Mouse (Mus musculus) embryonic facial prominence, embryonic 10.5 days (tissue): ENCODE measurements around the gene Slc25a33. TPM values are rescaled to one million over a fixed set of nuclear protein-coding genes. Genes with fewer than 3 reads are reported as not detected.

Experiments
- DNase-seq: peaks from one replicate; pipeline ENCODE4 v3.0.0-alpha.2; 2017; ENCODE audit warnings: low spot score
- H3K27ac ChIP-seq: fragments of 300-500 bp; sonication (generic); replicated peaks from 2 replicates; pipeline ENCODE4 v1.5.1; 2016; ENCODE audit warnings: mild to moderate bottlenecking
- H3K27me3 ChIP-seq: fragments of 300-500 bp; sonication (generic); replicated peaks from 2 replicates; pipeline ENCODE4 v1.6.1; 2016; ENCODE audit warnings: low read depth, mild to moderate bottlenecking; ENCODE audit not compliant: poor library complexity, severe bottlenecking
- H3K36me3 ChIP-seq: fragments of 300-500 bp; sonication (generic); replicated peaks from 2 replicates; pipeline ENCODE4 v1.6.1; 2016; ENCODE audit warnings: mild to moderate bottlenecking, moderate library complexity
- H3K4me1 ChIP-seq: fragments of 300-500 bp; sonication (generic); 2 replicates; pipeline ENCODE4 v1.6.1; 2016
- H3K4me3 ChIP-seq: fragments of 300-500 bp; sonication (generic); 2 replicates; pipeline ENCODE4 v1.5.1; 2016; ENCODE audit warnings: mild to moderate bottlenecking, moderate library complexity
- H3K9me3 ChIP-seq: fragments of 300-500 bp; sonication (generic); 2 replicates; pipeline ENCODE4 v1.6.1; 2016; ENCODE audit warnings: mild to moderate bottlenecking
- WGBS: fragments of 180-500 bp; shearing (Covaris S2); methylation state at CpG from one replicate; pipeline ENCODE4 v1.1.7; 2016; 5-methylcytosine and 5-hydroxymethylcytosine counted together
- polyA plus RNA-seq: library from polyadenylated mRNA; unstranded; fragments of >200 nt; fragmentation: Nextera tagmentation; extraction: Ambion mirVana; gene quantifications from 2 replicates; pipeline ENCODE4 v1.2.1, GENCODE M21; 2016

Slc25a33 gene
- polyA plus RNA-seq, 1 experiment from 2014 or later: 17.6 TPM

GRCm38 (mm10) chr4:149714542-149714941, 59.5 kb downstream of the Slc25a33 start:
- H3K4me3 ChIP-seq: no peak overlapping the region
- H3K9me3 ChIP-seq: 0 out of 2 replicates have a peak, but pooled peaks cover 3% of the 10 kb centered on the region
- H3K27me3 ChIP-seq: no peaks in the 10 kb centered on the region
- no peak overlapping the region for H3K27ac ChIP-seq
- peaks cover 22% of the 10 kb centered on the region for H3K4me1 ChIP-seq
- no peak for DNase-seq
- 83% methylated on average over 3 of the region's 3 CpGs for WGBS
- peaks cover 53% of the 10 kb centered on the region for H3K36me3 ChIP-seq

GRCm38 (mm10) chr4:149711955-149712354, 62.1 kb downstream of the Slc25a33 start:
- Histone ChIP-seq H3K4me3 (no peak overlapping the region), H3K27ac (no peak overlapping the region), H3K36me3 (peaks cover 27% of the 10 kb centered on the region), H3K4me1 (peaks cover 22% of the 10 kb centered on the region), H3K9me3 (0 out of 2 replicates have a peak, but pooled peaks cover 3% of the 10 kb centered on the region), H3K27me3 (no peaks in the 10 kb centered on the region)
- WGBS: 19% methylated on average over 7 of the region's 7 CpGs
- peak; percentile 69 for DNase-seq

- no peak overlapping the region for H3K4me3 ChIP-seq
- 84% methylated on average over 5 of the region's 5 CpGs for WGBS
- DNase-seq: no peak
These were observed 62.6 kb downstream of the Slc25a33 start for GRCm38 (mm10) chr4:149711485-149711884.

GRCm38 (mm10) chr4:149710510-149710909, 63.6 kb downstream of the Slc25a33 start:
- DNase-seq: peak; percentile 53
- H3K27ac ChIP-seq: no peak overlapping the region
- H3K36me3 ChIP-seq: peaks cover 12% of the 10 kb centered on the region
- H3K4me3 ChIP-seq: no peak overlapping the region
- H3K27me3 ChIP-seq: no peaks in the 10 kb centered on the region
- H3K9me3 ChIP-seq: 0 out of 2 replicates have a peak, but pooled peaks cover 3% of the 10 kb centered on the region
- WGBS: 20% methylated on average over 5 of the region's 5 CpGs
- H3K4me1 ChIP-seq: peaks cover 22% of the 10 kb centered on the region

More at GRCm38 (mm10) chr4:149711485-149711884, 62.6 kb downstream of the Slc25a33 start:
- peaks cover 22% of the 10 kb centered on the region for H3K4me1 ChIP-seq
- H3K27me3 ChIP-seq: no peaks in the 10 kb centered on the region
- H3K27ac ChIP-seq: no peak overlapping the region
- H3K9me3 ChIP-seq: 0 out of 2 replicates have a peak, but pooled peaks cover 3% of the 10 kb centered on the region
- peaks cover 22% of the 10 kb centered on the region for H3K36me3 ChIP-seq

- Histone ChIP-seq H3K4me3 (no peak overlapping the region), H3K27ac (no peak overlapping the region), H3K27me3 (peaks cover under 1% of the 10 kb centered on the region), H3K4me1 (peaks cover 13% of the 10 kb centered on the region), H3K36me3 (no peaks in the 10 kb centered on the region), H3K9me3 (no peaks in the 10 kb centered on the region)
- DNase-seq: no peak
- WGBS: 93% methylated on average over 8 of the region's 8 CpGs
These were observed 68.1 kb downstream of the Slc25a33 start for GRCm38 (mm10) chr4:149705941-149706340.

GRCm38 (mm10) chr4:149705298-149705697, 68.8 kb downstream of the Slc25a33 start:
- H3K9me3 ChIP-seq: no peaks in the 10 kb centered on the region
- no peak for DNase-seq
- H3K4me3 ChIP-seq: no peak overlapping the region
- no peak overlapping the region for H3K27ac ChIP-seq
- peaks cover 7% of the 10 kb centered on the region for H3K27me3 ChIP-seq
- peaks cover 13% of the 10 kb centered on the region for H3K4me1 ChIP-seq
- 72% methylated on average over 7 of the region's 7 CpGs for WGBS
- H3K36me3 ChIP-seq: no peaks in the 10 kb centered on the region

GRCm38 (mm10) chr4:149702210-149702979, 71.7 kb downstream of the Slc25a33 start, which contains the start of gene Pik3cd:
Pik3cd (minus strand) TSS chr4:149702571.
- H3K27ac ChIP-seq: no peak within 1 kb of the TSS
- H3K9me3 ChIP-seq: no peaks in the 10 kb centered on the region
- DNase-seq: no peak
- H3K36me3 ChIP-seq: no peaks in the 10 kb centered on the region
- H3K27me3 ChIP-seq: peaks cover 36% of the 10 kb centered on the region
- H3K4me1 ChIP-seq: peaks cover 26% of the 10 kb centered on the region
- WGBS: 64% methylated on average over 19 of the region's 19 CpGs
- H3K4me3 ChIP-seq: no peak within 1 kb of the TSS

- Histone ChIP-seq H3K4me3 (no peak overlapping the region), H3K4me1 (peaks cover 33% of the 10 kb centered on the region), H3K27me3 (peaks cover 44% of the 10 kb centered on the region), H3K9me3 (no peaks in the 10 kb centered on the region), H3K27ac (no peak overlapping the region), H3K36me3 (no peaks in the 10 kb centered on the region)
- 63% methylated on average over 18 of the region's 18 CpGs for WGBS
- peak; percentile 61 for DNase-seq
These were observed 72.5 kb downstream of the Slc25a33 start for GRCm38 (mm10) chr4:149701426-149702209.

GRCm38 (mm10) chr4:149699953-149700352, 74.1 kb downstream of the Slc25a33 start:
- no peak overlapping the region for H3K4me3 ChIP-seq
- no peaks in the 10 kb centered on the region for H3K9me3 ChIP-seq
- peaks cover 58% of the 10 kb centered on the region for H3K27me3 ChIP-seq
- 89% methylated on average over 4 of the region's 4 CpGs for WGBS
- H3K4me1 ChIP-seq: peaks cover 40% of the 10 kb centered on the region
- DNase-seq: no peak
- H3K27ac ChIP-seq: no peak overlapping the region
- no peaks in the 10 kb centered on the region for H3K36me3 ChIP-seq

GRCm38 (mm10) chr4:149698197-149698821, 75.8 kb downstream of the Slc25a33 start:
- H3K4me3 ChIP-seq: peak overlapping the region; percentile 66
- H3K4me1 ChIP-seq: peaks cover 45% of the 10 kb centered on the region
- under 1% methylated on average over 35 of the region's 35 CpGs for WGBS
- peak overlapping the region; percentile 72 for H3K27ac ChIP-seq
- H3K27me3 ChIP-seq: peaks cover 58% of the 10 kb centered on the region
- peak; percentile 78 for DNase-seq
- no peaks in the 10 kb centered on the region for H3K36me3 ChIP-seq
- no peaks in the 10 kb centered on the region for H3K9me3 ChIP-seq

GRCm38 (mm10) chr4:149697506-149698196, 76.4 kb downstream of the Slc25a33 start:
- DNase-seq: no peak
- H3K36me3 ChIP-seq: no peaks in the 10 kb centered on the region
- H3K27ac ChIP-seq: peak overlapping the region; percentile 72
- H3K4me1 ChIP-seq: peaks cover 42% of the 10 kb centered on the region
- WGBS: 20% methylated on average over 15 of the region's 15 CpGs
- peaks cover 58% of the 10 kb centered on the region for H3K27me3 ChIP-seq
- peak overlapping the region; percentile 66 for H3K4me3 ChIP-seq
- no peaks in the 10 kb centered on the region for H3K9me3 ChIP-seq
